Mouse (Mus musculus) gastrocnemius, postnatal 25 days (tissue): Measurements from ENCODE around the gene Tmem254a. TPM values are rescaled to one million over a fixed set of nuclear protein-coding genes. Genes with fewer than 3 reads are reported as not detected.
"Not testable (repeated sequence)": the region's sequence is repeated elsewhere in the genome, so short reads cannot be mapped to it uniquely, and the experiment has no call there.

Experiments used
- DNase-seq: peaks from one replicate; pipeline ENCODE4 v3.0.0; 2022
- long read RNA-seq, 2 experiments: library from polyadenylated mRNA; stranded (forward); transcript quantifications; one replicate each; pipeline ENCODE4 v2.0.0; 2021
- total RNA-seq, 2 experiments: library from RNA; stranded (reverse); gene quantifications; 1 replicate in 1 of 2; 2 replicates in 1 of 2; pipeline ENCODE4 v1.2.3; 2021

Gene Tmem254a
- total RNA-seq = under 1 TPM; 0.15 to 0.86 TPM
- long read RNA-seq, experiment 1, partial matches to known transcripts = 0 of 3 reads
- long read RNA-seq, experiment 1, other reads (novel, unspliced or antisense) = 0 of 3 reads
- long read RNA-seq, experiment 2, transcript Tmem254a-204 (4 exons, 2,147 nt) = major isoform, 6 of 6 reads
- long read RNA-seq, experiment 2, partial matches to known transcripts = 0 of 6 reads
- long read RNA-seq, experiment 2, other reads (novel, unspliced or antisense) = 0 of 6 reads

DNA sequence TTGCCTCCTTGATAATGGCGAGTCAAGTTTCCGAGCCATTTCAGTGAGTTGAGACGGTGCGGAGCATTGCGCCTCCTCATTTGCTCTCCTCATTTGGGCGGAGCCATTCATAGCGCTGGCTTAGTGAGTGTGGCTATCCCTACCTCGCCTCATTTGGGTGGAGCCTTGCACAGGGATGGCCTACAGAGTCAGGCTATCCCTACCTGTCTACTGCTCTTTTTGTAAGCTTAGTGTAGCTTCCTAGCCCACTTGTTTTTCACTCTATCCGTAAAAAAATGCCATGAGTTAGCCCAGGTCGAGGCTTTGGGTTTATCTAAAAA is at the start of gene Tmem254a:
Tmem254a (minus strand) TSS at position 111 of the 320 bp plus-strand sequence.
- not testable (repeated sequence) for DNase-seq

DNA sequence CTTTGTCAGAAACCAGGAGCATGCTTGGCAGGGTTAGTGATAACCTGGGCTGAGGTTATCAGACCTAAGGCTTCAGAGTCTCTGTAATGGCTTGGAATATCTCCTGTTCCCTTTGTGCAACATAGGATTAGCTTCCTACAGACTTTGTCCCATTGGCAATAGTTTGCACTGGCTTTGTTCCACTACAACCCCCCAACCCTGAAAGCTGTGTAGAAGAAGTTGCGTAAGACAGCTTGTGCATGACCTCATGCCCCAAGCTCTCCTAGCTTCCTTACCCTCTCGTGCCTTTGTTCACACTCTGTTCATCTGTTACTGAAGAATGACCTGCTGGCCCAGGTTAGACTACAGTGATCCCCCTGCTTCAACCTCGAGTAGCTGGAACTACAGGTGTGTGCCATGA is 30.4 kb upstream of the Tmem254a start:
- DNase-seq = not testable (repeated sequence)

DNA sequence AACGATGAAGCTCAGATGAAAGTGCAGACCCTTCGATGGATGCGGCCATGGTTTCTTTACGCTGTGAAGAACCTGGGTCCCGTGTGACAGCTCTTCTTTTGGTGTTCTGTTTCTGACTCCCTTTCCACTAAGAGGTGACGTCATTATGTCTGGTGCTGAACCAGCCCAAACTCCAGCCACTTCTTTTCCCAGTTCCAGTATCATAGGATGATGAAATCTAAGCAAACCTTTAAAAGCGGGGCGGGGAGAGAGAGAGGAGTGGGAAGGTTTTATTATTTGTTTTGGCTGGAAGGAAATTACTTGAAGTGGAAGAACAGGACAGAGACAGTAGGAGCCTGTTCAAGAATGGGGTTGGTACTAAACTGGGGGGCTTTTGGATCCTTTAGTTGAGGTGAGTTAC is 10.5 kb upstream of the Tmem254a start, which contains the start of gene Cphx1:
Cphx1 (plus strand) TSS at position 301 of the 400 bp plus-strand sequence.
- DNase-seq = not testable (repeated sequence)

DNA sequence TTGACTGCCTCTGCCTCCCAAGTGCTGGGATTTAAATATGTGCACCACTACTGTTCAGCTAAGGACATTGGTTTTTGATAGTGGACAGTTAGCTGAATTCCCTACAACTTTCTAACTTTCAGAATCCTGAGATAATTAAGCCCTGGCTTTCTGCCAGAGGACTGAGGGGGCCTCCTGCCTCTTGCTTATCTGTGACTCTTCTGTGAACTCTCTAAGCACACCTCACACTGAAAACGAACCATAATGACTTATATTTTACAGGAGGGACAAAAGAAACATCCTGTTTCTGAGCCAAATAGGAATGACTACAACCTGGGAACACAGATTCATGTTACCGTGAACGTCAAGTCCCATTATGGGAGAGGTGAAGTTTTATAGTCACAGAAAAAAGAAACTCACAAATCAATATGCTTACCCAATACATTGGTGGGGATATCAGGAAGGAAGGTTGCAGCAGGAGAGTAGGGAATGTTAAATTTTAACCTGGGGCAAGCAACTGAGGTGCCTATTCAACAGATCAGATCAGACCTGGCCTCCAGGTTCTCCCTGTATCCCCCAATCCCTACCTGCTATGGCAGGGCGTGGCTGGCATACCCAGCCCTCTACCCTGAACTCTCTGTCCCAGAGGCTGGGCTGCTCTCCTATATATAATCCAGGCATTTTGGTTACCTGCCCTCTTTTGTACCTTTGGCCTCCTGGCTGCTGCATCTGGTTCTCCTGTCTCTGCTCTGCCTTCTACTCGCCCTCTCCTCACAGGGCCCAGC is 9.6 kb upstream of the Tmem254a start:
- not testable (repeated sequence) for DNase-seq

DNA sequence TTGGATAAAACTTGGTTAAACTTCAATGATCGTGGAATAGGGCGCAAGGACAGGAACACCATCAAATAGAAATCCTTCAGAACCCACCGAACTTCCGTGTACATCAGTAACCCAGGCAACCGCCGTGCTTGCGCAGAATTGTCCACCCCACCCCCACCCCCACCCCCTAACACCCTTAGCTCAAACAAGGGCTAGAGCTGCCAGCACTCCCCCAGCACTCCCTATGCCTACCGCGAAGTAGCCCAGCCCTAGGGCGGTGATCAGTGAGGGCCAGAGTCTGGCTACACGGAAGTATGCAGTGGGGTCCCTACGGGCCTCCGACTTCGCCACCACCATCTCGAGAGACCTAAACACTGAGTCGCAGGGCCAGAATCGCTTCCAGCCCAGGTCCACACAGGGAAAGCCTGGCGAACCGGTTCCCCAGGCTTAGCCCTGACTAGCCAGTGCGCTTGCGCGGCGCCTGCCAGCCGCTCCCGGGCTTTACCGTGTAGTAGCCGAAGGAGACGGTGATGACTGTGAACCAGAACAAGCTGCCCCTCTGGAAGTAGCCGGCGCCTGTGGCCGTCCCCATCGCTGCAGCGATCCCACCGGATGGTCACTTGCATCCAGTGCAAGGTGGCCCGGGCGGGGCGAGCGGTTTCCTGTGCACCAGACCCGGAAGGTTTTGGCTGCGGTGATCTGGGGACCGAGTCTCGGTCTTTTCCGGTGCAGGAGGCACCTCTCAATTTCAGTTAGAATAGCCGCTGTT is 484 bp downstream of the Tmem254a start:
- not testable (repeated sequence) for DNase-seq

DNA sequence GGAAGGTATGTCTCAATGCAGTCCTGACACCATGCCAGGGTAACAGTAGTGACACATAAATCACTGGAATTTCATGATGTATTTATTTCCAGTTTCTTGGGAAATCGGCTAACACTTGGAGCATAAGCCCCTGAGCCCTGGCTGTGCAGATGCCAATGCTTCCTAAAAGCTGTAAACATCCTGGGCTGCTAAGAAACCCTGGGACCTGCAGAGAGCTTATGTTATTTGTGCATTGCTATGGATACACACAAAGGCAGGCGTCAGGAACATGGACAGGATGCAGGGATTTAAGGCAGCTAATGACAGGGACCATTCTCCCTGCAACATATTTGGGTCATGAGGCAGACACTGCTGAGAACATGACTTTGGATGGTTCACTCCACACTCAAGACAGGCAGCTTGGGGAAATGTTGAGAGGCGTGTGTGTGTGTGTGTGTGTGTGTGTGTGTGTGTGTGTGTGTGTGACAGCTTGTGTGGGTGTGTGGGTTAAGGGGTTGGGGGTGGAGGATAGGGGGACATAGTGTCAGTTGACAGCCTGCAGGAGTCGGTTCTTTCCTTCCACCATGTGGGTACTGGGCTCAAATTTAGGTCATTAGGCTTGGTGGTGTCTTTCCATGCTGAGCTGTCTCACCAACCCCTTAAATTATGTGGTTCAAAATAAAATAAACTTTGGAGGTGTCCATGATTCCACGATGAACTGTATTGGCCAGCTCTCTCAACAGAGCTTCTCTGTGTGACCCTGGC is 8.9 kb downstream of the Tmem254a start:
- DNase-seq = not testable (repeated sequence)

DNA sequence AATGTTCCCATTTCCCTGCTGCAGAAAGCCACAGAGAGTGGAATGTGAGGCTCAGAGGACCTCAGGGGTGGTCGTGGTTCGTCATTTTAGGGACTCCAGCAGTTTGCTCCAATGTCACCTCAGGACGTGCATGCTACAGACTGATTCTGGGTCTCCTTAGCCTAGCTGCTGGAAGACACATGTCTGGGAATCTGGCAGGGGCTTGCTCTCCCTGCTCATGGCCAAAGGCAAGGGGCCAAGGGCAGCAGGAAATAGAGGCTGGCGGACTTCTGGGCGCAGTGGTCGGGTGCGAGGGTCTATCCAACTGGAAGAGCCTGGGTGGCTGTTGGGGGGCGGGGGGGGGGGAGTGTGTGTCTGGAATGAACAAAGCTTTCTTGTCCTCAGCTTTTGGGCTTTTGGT is 18.5 kb downstream of the Tmem254a start:
- DNase-seq = not testable (repeated sequence)

DNA sequence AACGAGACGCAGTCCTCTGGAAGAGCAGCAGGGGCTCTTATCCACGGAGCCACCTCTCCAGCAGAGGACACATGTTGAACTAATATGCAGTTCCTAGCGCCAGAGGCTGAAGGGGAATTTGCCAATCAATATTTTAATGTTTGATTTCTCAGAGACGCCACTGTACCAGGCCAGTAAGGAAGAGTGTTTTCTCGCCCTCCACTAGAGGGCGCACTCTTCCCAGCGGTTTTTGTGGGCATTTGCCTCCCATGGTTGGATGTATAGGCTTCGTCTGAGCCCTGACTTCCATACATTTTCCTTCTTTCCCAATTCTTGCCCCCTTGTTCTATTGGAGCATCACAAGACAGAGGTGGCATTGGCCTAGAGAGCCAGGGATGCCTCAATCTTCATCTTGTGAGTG is 20.2 kb downstream of the Tmem254a start:
- DNase-seq = not testable (repeated sequence)

DNA sequence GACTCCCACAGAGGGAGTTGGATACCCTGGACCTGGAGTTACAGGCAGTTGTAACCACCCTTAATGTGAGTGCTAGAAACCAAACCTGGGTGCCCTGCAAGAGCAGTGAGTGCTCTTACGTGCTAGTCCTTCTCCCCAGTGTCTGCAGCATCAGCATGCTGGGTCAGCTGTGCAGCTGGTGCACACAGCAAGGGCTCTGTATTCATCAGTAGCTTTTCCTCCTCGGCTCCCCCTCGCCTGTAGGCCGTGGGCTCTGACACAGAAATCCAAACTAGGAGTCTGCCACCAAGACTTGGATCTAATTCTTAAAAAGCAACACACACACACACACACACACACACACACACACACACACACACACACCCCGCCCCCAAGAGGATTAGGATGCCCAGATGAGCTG is 22.2 kb downstream of the Tmem254a start:
- not testable (repeated sequence) for DNase-seq

DNA sequence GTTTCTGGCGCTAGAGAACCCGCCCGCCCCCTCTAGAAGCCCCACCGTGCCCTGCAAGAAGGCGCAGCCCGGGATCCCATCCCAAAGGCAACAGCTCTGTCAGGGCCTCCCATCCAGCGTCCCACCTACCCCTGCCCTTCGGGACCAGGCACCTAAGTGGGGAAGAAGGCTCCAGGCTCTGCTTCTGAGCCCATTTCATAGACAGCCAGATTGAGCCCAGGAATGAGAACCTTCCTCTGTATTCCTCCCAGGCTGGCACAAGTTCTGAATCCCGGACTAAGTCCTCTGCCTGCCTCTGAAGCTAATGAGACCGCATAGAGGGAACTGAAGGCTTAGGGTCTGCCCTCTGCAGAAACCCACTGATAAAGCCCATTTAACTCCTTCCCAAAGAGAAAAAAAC is 24.5 kb downstream of the Tmem254a start, which contains the start of gene Plac9a:
Plac9a (minus strand) TSS at position 101 of the 400 bp plus-strand sequence.
- not testable (repeated sequence) for DNase-seq

DNA sequence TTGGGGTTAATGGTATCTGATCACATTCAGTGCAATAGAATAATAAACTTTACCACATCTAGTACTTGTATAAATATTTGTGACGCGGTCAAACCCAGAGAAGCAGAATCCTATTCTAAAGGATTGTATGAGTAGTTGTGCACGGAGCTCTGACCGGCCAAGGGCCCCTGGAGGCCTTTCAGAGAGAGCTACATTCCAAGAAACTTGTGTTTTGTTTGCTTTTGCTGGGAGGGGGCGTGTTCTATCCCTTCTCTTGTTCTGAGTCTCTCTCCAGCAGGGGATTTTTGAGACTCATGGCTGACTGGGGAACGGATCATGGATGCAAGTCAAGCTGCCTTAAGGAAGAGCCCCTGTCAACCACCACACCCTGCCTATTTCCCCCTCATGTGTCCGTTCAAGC is 31.8 kb downstream of the Tmem254a start:
- DNase-seq = not testable (repeated sequence)

DNA sequence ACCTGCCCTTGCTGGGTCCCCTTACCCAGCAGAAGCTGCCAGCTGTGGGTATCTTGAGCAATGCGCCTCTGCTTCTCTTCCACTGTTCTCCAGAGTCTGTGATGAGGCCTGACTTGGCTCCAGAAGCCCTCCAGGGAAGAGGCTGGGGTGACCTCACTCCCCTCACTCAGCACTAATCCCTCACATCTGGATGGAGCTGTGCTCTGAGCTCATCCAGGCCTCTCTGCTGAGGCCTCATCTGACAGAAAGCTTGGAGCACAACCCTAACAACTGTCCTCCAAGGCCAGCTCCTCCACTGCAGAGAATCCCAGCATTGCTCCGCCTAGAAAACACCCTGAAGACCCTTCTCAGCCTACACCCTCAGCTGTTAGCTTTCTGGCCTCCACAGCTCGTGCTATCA is 32.9 kb downstream of the Tmem254a start:
- not testable (repeated sequence) for DNase-seq

DNA sequence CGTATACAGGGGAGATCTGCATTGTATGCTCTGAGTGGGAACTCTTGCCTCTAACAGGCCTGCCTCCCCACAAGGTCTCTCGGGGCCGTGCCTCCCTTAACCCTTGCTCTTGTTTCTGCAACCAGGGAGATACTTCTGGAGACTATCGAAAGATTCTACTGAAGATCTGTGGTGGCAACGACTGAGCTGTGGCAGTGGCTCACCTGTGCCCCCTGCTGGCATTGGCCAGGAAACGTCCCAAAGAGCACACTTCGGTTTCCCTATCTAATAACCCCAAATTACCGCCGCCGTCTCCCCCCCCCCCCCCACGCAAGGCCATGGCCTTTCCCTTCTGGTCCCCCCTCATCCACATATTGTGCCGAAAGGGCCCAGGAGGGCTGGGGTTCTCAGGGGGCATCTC is 41.6 kb downstream of the Tmem254a start:
- DNase-seq = not testable (repeated sequence)

DNA sequence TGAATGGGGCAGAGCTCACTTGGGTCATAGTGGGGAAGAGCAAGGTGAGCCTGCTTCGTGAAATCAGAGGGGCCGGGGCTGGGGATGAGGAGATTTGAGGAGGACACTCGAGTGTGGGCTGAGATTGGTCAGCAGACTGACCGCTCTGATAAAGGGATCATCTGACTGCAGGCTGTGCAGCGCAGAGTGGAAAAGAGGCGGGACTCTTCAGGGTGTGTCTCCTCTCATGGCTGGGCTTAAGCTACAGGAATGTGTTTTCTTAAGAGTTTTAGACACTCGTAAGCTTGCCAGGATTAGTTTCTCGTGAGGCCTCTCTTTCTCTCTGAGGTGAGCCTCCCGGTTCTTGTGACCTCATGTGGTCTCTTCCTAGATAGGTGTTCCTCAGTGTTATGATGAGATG is 45.7 kb downstream of the Tmem254a start:
- DNase-seq = not testable (repeated sequence)

DNA sequence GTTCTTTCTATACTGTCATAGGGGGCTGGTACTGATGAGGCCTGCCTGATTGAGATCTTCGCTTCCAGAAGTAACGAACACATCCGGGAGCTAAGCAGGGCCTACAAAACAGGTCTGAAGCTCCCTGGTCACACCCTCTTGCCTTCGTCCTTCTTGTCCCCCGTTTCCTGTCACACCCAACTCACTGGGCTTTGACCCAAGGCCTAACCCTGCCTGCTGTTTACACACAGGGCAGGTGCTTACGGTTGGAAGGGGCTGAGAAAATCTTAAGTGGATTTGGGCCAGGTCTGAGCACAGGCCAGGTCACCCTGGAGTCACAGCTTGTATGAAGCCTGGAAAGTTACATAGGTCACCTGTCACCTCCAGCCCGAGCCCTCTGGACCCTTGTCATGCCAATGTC is 50.8 kb downstream of the Tmem254a start:
- DNase-seq = not testable (repeated sequence)

Other genes starting within 250 kb of the Tmem254a start
- gene Ppif, start 233.5 kb downstream of the Tmem254a start, total RNA-seq = 10 to 100 TPM; 39.9 to 51.1 TPM
- gene Zcchc24, start 158.6 kb downstream of the Tmem254a start, total RNA-seq = 10 to 100 TPM; 41.5 to 45.0 TPM
- gene Anxa11, start 85.5 kb downstream of the Tmem254a start, total RNA-seq = 10 to 100 TPM; 79.2 to 96.7 TPM
- 1 to 10 TPM; 1.8 to 2.7 TPM for gene Plac9a, start 24.6 kb downstream of the Tmem254a start, total RNA-seq
- gene Cphx1, start 10.6 kb upstream of the Tmem254a start, total RNA-seq = not detected
- under 1 TPM; 0.38 to 0.46 TPM for gene Duxbl1, start 50.9 kb upstream of the Tmem254a start, total RNA-seq
- gene Gm9780, start 115.0 kb upstream of the Tmem254a start, total RNA-seq = 10 to 100 TPM in 1 of 2 experiments, 1 to 10 TPM in 1; 7.9 to 12.5 TPM
- 1 to 10 TPM; 5.5 to 7.2 TPM for gene Tmem254c, start 139.7 kb upstream of the Tmem254a start, total RNA-seq
- not detected for gene Cphx2, start 153.8 kb upstream of the Tmem254a start, total RNA-seq
- gene Cphx3, start 154.6 kb upstream of the Tmem254a start, total RNA-seq = not detected
- gene Duxbl2, start 190.7 kb upstream of the Tmem254a start, total RNA-seq = not detected